In genomic region chr14:24646239-24646848, GRCm38 (mm10) we compare ENCODE assay signal across 9 mouse cellular contexts.
DNase-seq lines count a peak whose midpoint lies in the region; ATAC-seq and TF ChIP-seq lines count a peak whose summit lies in the region.
"Had no signal": no experiment of that assay in that cellular context is flagged by ENCODE, and none has a peak within 500 bp of the region (broad histone marks: within the 10 kb centered on the region; RNA-seq: fewer than 3 reads in every experiment).

No protein-coding gene starts in this region.

- no peaks in the 10 kb centered on the region for H3K36me3 ChIP-seq in heart, postnatal 0 days (replicated peaks; ENCODE audit: control insufficient read depth, insufficient read depth, low read length)
- H3K36me3 ChIP-seq: liver, embryonic 15.5 days had no signal

- TF ChIP-seq CTCF in heart, postnatal 0 days (IDR thresholded peaks at IDR 0.05; ENCODE audit: low read depth) = peak; percentile 45

- 84% methylated on average over 6 of the region's 6 CpGs for WGBS in heart, postnatal 0 days

- DNase-seq in heart, postnatal 0 days (ENCODE audit: low spot score) = peak; percentile 15
- no peak for DNase-seq in heart, adult 9 months (ENCODE audit: low spot score in 2 of 2)
- peak; percentile 31 for DNase-seq in right cerebral cortex, adult 18-20 months
- DNase-seq in right cerebral cortex, postnatal 14 days = no peak
- DNase-seq in layer of hippocampus, postnatal 10 days (ENCODE audit: low spot score in 2 of 2) = peak; percentile 64 to 74
- peak; percentile 64 for DNase-seq in right cerebral cortex, postnatal 4 days
- no peak for DNase-seq in spleen, adult 18-20 months
- DNase-seq in heart, adult 8-10 months (ENCODE audit: low spot score) = no peak

- no peak overlapping the region for H3K27ac ChIP-seq in heart, postnatal 0 days (ENCODE audit: low read depth)
- H3K27ac ChIP-seq: liver, embryonic 15.5 days had no signal

- no peak overlapping the region for H3K4me2 ChIP-seq in heart, postnatal 0 days (ENCODE audit: low read depth, low read length)
- H3K4me2 ChIP-seq: liver, embryonic 15.5 days had no signal

- H3K27me3 ChIP-seq in heart, postnatal 0 days (ENCODE audit: control insufficient read depth, insufficient read depth, low read length) = no peaks in the 10 kb centered on the region
- H3K27me3 ChIP-seq: liver, embryonic 15.5 days had no signal

- TF ChIP-seq EP300 in heart, postnatal 0 days (IDR thresholded peaks at IDR 0.05; ENCODE audit: low read depth) = no peak

- no peak for ATAC-seq in heart, postnatal 0 days (ENCODE audit: insufficient read depth, low read depth)

- H3K9me3 ChIP-seq in heart, postnatal 0 days (replicated peaks; ENCODE audit: control insufficient read depth, low read length) = no peaks in the 10 kb centered on the region
- H3K9me3 ChIP-seq: liver, embryonic 15.5 days had no signal

- H3K4me1 ChIP-seq in heart, postnatal 0 days (ENCODE audit: control insufficient read depth, insufficient read depth) = no peaks in the 10 kb centered on the region
- H3K4me1 ChIP-seq: liver, embryonic 15.5 days had no signal

- H3K9ac ChIP-seq in heart, postnatal 0 days (replicated peaks; ENCODE audit: low read depth, low read length) = no peak overlapping the region
- H3K9ac ChIP-seq: liver, embryonic 15.5 days had no signal

- no peak overlapping the region for H3K4me3 ChIP-seq in heart, postnatal 0 days (ENCODE audit: low read depth, low read length)
- H3K4me3 ChIP-seq: liver, embryonic 15.5 days had no signal

Comparison
In these comparisons a context has a peak if more than half of its experiments do, and no peak if none do; other contexts are left out.
1. DNase-seq: peak in heart, postnatal 0 days (single experiment), right cerebral cortex, adult 18-20 months (single experiment), layer of hippocampus, postnatal 10 days (2 of 2) and right cerebral cortex, postnatal 4 days (single experiment); none in heart, adult 9 months (0 of 2), right cerebral cortex, postnatal 14 days (single experiment), spleen, adult 18-20 months (0 of 2) and heart, adult 8-10 months (single experiment).